Mouse (Mus musculus) liver, embryonic 14.5 days (tissue): ENCODE measurements at regions not wholly inside any gene's neighbourhood (a gene's known extent, or its start where the extent isn't known, plus 50 kb on each side); places are given as distances from the start of the nearest gene placed in this dataset.

Experiments
- ATAC-seq: fragments of 200-750 bp; cut with Nextera tagmentation; 2 replicates; pipeline ENCODE4 v1.8.0; 2017; ENCODE audit warnings: moderate number of reproducible peaks, mild to moderate bottlenecking, moderate library complexity; ENCODE audit not compliant: insufficient read depth
- DNase-seq, 3 experiments: peaks; one replicate each; pipeline ENCODE4 v3.0.0-alpha.2; 2012 to 2013; ENCODE audit warnings: low read depth in 3 of 3, low spot score in 3 of 3
- H3K27ac ChIP-seq: fragments of 300-500 bp; sonication (generic); 2 replicates; pipeline ENCODE4 v1.5.1; 2014; ENCODE audit warnings: moderate library complexity, mild to moderate bottlenecking, control low read depth, inconsistent platforms
- H3K27me3 ChIP-seq: fragments of 300-500 bp; sonication (generic); 2 replicates; pipeline ENCODE4 v1.6.1; 2014; ENCODE audit warnings: mild to moderate bottlenecking, low read length, moderate library complexity; ENCODE audit not compliant: control insufficient read depth, insufficient read depth
- H3K36me3 ChIP-seq: fragments of 300-500 bp; sonication (generic); replicated peaks from 2 replicates; pipeline ENCODE4 v1.6.1; 2014; ENCODE audit warnings: low read depth; ENCODE audit not compliant: control insufficient read depth, insufficient read depth
- H3K4me1 ChIP-seq, 2 experiments: fragments of 200-500 bp in 1 of 2; fragments of 300-500 bp in 1 of 2; sonication (generic) in 1 of 2; replicated peaks; 2 replicates each; pipeline ENCODE4 v1.6.1; 2012 to 2014; ENCODE audit warnings: antibody characterized with exemption in 1 of 2, inconsistent platforms in 1 of 2, low read length in 1 of 2; ENCODE audit not compliant: control insufficient read depth in 2 of 2, insufficient read depth in 2 of 2
- H3K4me2 ChIP-seq: fragments of 300-500 bp; sonication (generic); 2 replicates; pipeline ENCODE4 v1.6.1; 2014; ENCODE audit warnings: low read depth, mild to moderate bottlenecking, control low read depth, moderate library complexity
- H3K4me3 ChIP-seq, 2 experiments: fragments of 200-500 bp in 1 of 2; fragments of 300-500 bp in 1 of 2; sonication (generic) in 1 of 2; 2 replicates each; pipeline ENCODE4 v1.5.1; 2012 to 2014; ENCODE audit warnings: low read depth in 2 of 2, low read length in 2 of 2, mild to moderate bottlenecking in 2 of 2, control low read depth in 1 of 2, inconsistent platforms in 1 of 2, moderate library complexity in 1 of 2; ENCODE audit not compliant: insufficient read depth in 1 of 2
- H3K9ac ChIP-seq: fragments of 300-500 bp; sonication (generic); replicated peaks from 2 replicates; pipeline ENCODE4 v1.6.1; 2014; ENCODE audit warnings: mild to moderate bottlenecking, control low read depth, moderate library complexity
- H3K9me3 ChIP-seq: fragments of 300-500 bp; sonication (generic); 2 replicates; pipeline ENCODE4 v1.6.1; 2016; ENCODE audit warnings: low read length, mixed read lengths; ENCODE audit not compliant: control insufficient read depth
- CTCF ChIP-seq: IDR thresholded peaks from 2 replicates; pipeline ENCODE4 v1.5.1; 2016; ENCODE audit warnings: antibody characterized with exemption, low read depth, control low read depth
- EP300 ChIP-seq: IDR thresholded peaks from 2 replicates; pipeline ENCODE4 v1.6.1; 2016; ENCODE audit warnings: antibody characterized with exemption, low read depth
- WGBS: fragments of 180-500 bp; shearing (Covaris S2); extraction: QIAGEN DNeasy Blood & Tissue Kit; methylation state at CpG from one replicate; pipeline ENCODE4 v1.1.7; 2014; ENCODE audit not compliant: insufficient replicate concordance; 5-methylcytosine and 5-hydroxymethylcytosine counted together

DNA sequence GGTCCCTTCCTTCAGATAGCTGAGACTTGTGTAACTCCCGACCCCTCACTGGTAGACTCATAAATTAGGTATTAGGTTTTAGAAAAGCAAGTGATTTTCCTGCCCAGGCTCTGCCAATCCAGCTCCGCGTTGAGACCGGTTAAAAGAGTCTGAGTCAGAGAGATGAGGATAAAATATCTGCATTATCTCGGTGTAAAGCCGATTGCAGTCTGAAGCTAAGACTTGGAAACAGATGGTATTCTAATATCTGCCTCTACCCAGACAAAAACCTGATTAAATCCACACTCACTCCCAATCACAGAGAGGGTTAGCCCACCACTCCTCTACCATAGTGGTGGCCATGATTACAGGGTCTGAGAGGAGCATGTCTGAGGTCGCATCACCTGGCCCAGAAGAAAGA, 276.1 kb upstream of the Jarid2 start:
- Histone ChIP-seq H3K4me3 (no peak overlapping the region), H3K27ac (no peak overlapping the region), H3K4me1 (peaks cover 0 to 8% of the 10 kb centered on the region in 2 experiments; a peak in 1 of 4 replicates), H3K4me2 (no peak overlapping the region), H3K9me3 (no peaks in the 10 kb centered on the region), H3K36me3 (no peaks in the 10 kb centered on the region), H3K27me3 (no peaks in the 10 kb centered on the region), H3K9ac (no peak overlapping the region)
- TF ChIP-seq EP300 (no peak), CTCF (no peak)
- DNase-seq (no peak), ATAC-seq (no peak)
- 67% methylated on average over 7 of the region's 7 CpGs for WGBS

DNA sequence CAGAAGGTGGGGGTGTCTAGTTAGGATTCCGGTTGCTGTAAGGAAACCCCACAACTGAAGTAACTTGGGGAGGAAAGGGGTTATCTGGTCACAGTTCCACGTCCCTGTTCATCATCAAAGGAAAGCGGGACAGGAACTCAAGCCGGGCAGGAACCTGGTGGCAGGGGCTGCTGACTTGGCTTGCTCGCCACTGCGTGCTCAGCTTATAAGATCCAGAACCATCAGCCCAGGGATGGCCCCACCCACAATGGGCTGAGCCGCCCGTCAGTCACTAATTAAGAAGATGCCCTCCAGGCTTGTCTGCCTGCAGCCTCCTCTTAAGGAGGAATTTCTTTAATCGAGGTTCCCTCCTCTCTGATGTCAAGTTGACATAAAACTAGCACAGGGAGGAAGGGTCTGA, 275.1 kb upstream of the Jarid2 start:
- H3K9ac ChIP-seq = no peak overlapping the region
- no peaks in the 10 kb centered on the region for H3K9me3 ChIP-seq
- no peak overlapping the region for H3K27ac ChIP-seq
- TF ChIP-seq EP300 = no peak
- no peak for TF ChIP-seq CTCF
- no peak overlapping the region for H3K4me2 ChIP-seq
- H3K36me3 ChIP-seq = no peaks in the 10 kb centered on the region
- H3K4me3 ChIP-seq = no peak overlapping the region
- DNase-seq (no peak), ATAC-seq (no peak)
- no peaks in the 10 kb centered on the region for H3K27me3 ChIP-seq
- 30% methylated on average over 9 of the region's 9 CpGs for WGBS
- peaks cover 0 to 8% of the 10 kb centered on the region in 2 experiments; a peak in 1 of 4 replicates for H3K4me1 ChIP-seq

DNA sequence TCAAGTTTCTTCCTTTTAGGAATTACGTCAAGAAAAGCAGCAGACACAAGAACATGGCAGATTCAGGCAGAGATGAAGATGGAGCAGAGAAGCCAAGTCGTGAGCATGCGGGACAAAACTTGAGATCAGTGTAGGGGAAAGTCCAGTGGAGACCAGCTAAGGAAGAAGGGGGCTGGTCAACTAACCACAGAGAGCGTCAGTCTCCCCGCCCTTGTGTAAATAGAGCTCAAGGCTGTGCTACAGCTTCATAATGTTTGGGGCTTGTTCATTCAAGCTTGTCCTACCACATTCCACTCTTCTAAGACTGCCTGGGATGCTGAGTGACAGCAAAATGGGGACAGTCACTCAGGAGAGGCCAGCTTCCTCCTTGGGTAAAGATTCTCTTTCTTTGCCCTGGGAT, 274.1 kb upstream of the Jarid2 start:
- WGBS = 25% methylated on average over 5 of the region's 5 CpGs
- H3K9ac ChIP-seq = no peak overlapping the region
- no peaks in the 10 kb centered on the region for H3K27me3 ChIP-seq
- H3K27ac ChIP-seq = no peak overlapping the region
- peaks cover 0 to 8% of the 10 kb centered on the region in 2 experiments; a peak in 1 of 4 replicates for H3K4me1 ChIP-seq
- no peaks in the 10 kb centered on the region for H3K9me3 ChIP-seq
- H3K36me3 ChIP-seq = no peaks in the 10 kb centered on the region
- TF ChIP-seq CTCF (no peak), EP300 (no peak)
- ATAC-seq (no peak), DNase-seq (no peak)
- H3K4me2 ChIP-seq = no peak overlapping the region
- H3K4me3 ChIP-seq = no peak overlapping the region

DNA sequence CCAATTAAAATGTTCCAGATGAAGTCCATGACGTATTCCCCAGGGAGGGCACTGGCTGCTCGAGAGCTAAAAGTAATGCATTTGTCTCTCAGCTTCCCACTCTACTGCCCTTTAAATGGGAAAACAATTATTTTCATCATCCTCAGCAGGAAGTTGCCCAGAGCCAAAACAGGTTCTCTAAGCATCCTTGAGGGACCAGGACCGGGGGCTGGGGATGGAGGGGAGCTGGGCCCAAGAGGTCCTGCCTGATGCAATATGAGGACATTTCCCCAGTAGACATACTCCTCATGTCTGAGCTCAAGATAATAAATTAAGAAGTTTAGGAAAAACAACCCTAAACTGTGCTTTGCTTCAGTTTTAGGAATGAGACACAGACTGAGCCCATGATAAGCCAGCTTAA, 270.5 kb upstream of the Jarid2 start:
- ATAC-seq = no peak

DNA sequence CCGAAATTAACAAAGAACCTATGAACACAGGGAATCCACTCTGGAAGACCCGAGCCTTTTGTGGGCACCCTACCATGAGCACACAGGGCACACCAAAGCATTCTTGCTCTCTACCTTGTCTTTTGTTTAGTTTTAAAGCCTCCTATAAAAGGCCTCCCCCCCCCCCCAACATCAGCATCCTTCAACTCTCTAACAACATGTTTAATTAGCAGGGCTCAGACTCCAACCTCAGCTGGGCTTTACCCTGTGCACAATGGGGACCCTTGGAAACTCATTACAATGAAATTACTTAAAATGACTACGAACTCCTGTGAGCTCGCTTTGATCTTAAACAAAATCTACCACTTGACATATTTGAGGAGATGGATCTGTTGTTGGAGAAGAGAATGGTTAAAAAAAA, 270.1 kb upstream of the Jarid2 start:
- H3K36me3 ChIP-seq = no peaks in the 10 kb centered on the region
- ATAC-seq = no peak
- H3K4me3 ChIP-seq = no peak overlapping the region
- DNase-seq = no peak
- H3K9me3 ChIP-seq = no peaks in the 10 kb centered on the region
- H3K27ac ChIP-seq = no peak overlapping the region
- TF ChIP-seq EP300 (no peak), CTCF (no peak)
- H3K4me1 ChIP-seq = peaks cover 0 to 8% of the 10 kb centered on the region in 2 experiments; a peak in 1 of 4 replicates
- H3K4me2 ChIP-seq = no peak overlapping the region
- H3K9ac ChIP-seq = no peak overlapping the region
- H3K27me3 ChIP-seq = no peaks in the 10 kb centered on the region
- 63% methylated on average over 4 of the region's 4 CpGs for WGBS

More for the DNA sequence above, 270.5 kb upstream of the Jarid2 start:
- Histone ChIP-seq H3K27ac (no peak overlapping the region), H3K27me3 (no peaks in the 10 kb centered on the region), H3K9me3 (no peaks in the 10 kb centered on the region), H3K36me3 (no peaks in the 10 kb centered on the region), H3K4me2 (no peak overlapping the region), H3K4me3 (no peak overlapping the region), H3K9ac (no peak overlapping the region), H3K4me1 (peaks cover 0 to 8% of the 10 kb centered on the region in 2 experiments; a peak in 1 of 4 replicates)
- no peak for DNase-seq
- TF ChIP-seq EP300 = no peak
- no peak for TF ChIP-seq CTCF
- 61% methylated on average over 3 of the region's 3 CpGs for WGBS
